Mouse (Mus musculus) large intestine, adult 2 months (tissue): Measurements from ENCODE around the gene Syde2. TPM values are rescaled to one million over a fixed set of nuclear protein-coding genes. Genes with fewer than 3 reads are reported as not detected.

Experiments
- DNase-seq: peaks from one replicate; pipeline ENCODE4 v3.0.0-alpha.2; 2012; ENCODE audit warnings: low read depth, low spot score
- WGBS: fragments of 180-500 bp; shearing (Covaris S2); methylation state at CpG from one replicate; pipeline ENCODE4 v1.1.7; 2018; 5-methylcytosine and 5-hydroxymethylcytosine counted together
- polyA plus RNA-seq: library from polyadenylated mRNA; depleted of rRNA; stranded (reverse); fragments of >200 nt; gene quantifications from 2 replicates; pipeline ENCODE4 v1.2.3, GENCODE M21; 2012

Gene Syde2
- polyA plus RNA-seq, 1 experiment, result 2.5 TPM

DNA sequence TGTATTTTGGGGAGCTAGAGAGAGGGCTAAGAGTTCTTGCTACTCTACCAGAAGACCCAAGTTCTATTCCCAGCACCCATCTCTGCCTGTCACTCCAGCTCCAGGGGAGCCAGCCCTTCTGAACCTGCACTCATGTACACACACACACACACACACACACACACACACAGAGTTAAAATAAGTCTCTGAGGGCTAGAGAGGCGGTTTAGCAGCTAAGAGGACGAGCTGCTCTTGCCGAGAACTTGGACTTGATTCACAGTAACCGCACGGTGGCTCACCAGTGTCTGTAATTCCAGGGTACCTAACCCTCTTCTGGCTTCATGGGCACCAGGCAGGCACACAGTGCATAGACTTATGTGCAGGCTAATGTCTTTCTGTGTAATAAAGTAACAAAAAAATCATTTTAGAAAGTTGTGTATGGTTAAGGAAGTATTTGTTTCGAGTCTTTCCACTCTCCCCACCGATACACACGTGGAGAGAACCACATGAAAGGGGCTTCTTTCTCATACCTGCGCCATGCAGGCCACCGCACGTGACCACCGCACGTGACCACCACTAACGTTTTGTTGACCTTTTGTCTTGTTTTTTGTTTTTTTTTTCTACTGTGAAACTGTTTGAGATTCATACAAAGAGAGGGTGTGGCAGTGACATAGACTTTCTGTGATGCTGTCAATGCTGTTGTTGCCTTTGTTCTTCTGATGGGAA, 16.8 kb downstream of the Syde2 start:
- WGBS, result 88% methylated on average over 14 of the region's 14 CpGs

DNA sequence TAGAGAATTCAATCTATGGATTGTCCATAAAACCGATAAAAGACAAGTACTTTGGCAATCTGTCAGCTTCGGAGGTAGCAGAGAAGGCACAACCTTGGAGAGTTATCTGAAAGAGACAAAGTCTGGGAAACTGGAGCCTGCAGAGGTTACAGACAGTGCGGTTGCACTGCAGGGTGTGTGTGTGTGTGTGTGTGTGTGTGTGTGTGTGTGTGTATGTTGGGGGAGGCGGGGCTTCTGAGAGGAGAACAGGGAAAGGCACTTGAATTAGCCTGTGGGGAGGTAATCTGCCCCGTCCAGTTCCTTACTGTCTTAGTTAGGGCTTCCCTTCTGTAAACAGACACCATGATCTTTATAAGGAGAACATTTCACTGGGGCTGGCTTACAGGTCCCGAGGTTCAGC, 20.2 kb downstream of the Syde2 start:
- no peak for DNase-seq
- 34% methylated on average over 6 of the region's 6 CpGs for WGBS

More for the DNA sequence above, 16.8 kb downstream of the Syde2 start:
- no peak for DNase-seq

DNA sequence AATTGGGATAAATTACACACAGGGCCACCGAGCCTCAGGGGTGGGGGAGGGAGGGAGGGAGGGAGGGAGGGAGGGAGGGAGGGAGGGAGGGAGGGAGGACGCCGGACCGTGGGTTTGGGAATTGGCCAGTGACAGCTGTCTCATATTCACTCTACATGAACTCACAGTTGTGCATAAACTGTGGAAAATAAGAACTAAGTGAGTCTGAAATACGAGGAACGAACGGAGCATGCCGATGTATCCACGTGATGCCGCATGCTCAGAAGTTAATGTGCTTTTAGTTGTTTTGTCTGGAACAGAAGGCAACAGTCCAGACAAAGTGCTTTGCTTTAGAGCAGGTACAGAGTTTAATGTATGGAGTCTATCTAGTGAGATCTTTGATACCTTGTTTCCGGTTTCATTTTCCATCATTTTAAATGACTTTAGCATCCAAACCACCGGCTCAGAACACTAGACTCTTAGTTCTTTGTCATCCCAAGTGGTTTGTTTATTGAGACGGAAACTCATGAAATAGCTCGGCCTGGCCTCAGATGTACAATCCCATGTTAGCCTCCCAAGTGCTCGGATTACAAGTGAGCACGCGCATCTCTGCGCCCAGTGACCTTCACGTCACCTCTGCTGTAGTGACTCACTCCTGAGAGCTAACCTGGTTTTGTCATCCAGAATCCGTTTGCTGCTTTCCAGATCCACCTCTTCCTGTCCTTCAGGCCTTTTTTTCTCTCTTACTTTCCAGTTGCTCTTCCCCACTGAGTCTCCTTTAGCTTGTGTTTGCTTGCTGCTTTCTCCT, 22.4 kb downstream of the Syde2 start:
- no peak for DNase-seq
- WGBS, result 61% methylated on average over 20 of the region's 20 CpGs

DNA sequence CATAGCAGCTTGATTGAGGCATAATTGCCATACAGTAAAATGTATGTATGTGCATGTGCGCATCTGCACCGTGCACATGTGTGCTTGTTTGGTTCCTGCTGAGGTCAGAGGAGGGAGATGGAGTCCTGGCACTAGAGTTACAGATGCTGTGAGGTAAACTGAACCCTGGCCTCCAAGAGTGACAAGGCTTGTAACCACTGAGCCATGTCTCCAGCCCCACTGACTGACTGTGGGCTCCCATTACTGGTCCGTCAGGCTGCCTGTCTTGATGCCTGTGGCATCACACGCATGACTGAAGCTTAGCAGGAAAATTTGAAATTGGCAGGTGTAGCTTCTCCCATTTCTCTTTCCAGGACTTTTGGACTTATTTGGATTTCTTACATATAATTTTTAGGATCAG, 23.1 kb downstream of the Syde2 start:
- 92% methylated on average over 4 of the region's 4 CpGs for WGBS
- no peak for DNase-seq

DNA sequence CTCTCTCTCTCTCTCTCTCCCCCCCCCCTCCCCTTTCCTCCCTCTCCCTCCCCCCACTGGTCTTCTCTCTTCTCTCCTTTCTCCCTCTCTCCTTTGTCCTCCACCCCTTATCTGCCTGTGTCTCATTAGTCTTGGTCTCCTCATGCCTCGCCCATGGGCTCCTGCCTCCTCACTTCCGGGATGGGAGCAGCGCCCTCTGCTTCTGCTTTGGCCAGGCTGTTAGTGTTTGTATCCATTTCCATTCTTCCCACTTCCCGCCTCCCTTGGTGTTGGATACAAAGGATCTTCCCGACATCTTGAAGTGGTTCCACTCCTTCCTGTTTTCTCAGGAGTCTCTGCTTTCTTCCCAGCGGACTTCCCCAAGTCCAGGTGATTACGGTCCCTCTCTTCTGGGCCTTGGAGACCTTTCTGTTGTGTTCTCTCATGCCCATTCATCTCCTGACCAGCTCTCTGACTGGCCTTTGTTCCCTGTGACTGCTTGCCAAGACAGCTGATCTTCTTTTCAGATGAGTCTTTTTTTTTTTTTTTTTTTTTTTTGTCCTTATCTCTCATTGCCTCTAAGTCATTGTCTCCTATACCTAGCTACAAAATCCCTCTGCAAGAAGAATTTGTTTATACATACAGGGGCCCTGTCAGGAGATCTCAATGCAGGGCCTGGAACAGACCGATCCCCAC, 24.0 kb downstream of the Syde2 start:
- no peak for DNase-seq
- 72% methylated on average over 8 of the region's 8 CpGs for WGBS

DNA sequence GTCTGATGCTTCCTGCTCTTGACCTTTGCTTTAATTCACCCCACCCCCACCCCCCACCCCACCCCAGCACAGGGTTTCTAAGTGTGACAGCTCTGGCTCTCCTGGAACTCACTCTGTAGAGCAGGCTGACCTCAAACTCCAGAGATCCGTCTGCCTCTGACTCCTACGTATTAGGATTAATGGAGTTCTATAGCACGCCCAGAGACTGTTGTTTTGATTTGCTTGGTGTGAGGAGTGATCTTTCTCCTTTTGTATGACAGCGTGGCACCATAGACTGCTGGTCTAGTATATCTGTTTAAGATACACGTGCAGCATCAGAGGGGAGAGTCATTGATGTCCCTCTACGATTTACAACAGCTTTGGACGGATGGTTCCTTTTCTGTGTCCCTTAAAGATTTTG, 25.8 kb downstream of the Syde2 start:
- 92% methylated on average over 7 of the region's 7 CpGs for WGBS
- no peak for DNase-seq

DNA sequence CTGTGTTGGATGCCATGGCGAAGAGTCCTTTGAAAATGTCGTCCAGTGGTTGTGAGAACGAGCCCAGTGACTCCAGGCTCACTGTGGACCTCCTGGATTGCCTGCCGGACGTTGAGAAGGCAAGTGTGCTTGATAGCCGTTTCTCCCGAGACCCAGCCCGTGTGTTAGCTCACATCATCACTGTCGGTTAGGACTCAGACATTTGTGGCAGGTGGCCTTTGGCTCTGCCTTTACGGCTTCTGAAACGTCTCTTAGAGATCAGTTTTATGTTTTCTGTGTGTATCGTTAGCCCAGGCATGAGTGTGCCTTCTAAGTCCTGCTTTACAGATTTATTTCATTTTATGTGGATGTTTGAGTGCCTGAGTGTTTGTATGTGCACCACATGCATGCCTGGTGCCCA, 26.7 kb downstream of the Syde2 start:
- WGBS, result 94% methylated on average over 12 of the region's 12 CpGs

DNA sequence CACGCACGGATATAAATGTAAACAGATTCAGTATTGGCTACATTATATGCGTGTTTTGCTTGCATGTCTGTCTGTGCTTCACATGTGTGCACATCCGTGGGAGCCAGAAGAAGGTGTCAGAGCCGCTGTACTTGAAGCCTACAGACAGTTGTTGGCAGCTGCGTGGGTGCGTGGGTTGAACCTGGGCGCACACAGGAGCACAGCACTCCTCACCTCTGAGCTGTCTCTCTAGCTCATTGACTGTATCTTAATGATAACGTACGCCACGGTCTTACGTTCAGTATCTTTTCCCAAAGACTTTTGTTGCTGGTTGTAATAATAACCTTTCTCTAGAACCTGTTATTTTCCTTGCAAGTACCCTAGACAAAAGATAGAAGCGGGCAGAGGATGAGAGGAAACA, 29.3 kb downstream of the Syde2 start:
- no peak for DNase-seq
- WGBS, result 90% methylated on average over 13 of the region's 13 CpGs

More for the DNA sequence above, 26.7 kb downstream of the Syde2 start:
- no peak for DNase-seq

DNA sequence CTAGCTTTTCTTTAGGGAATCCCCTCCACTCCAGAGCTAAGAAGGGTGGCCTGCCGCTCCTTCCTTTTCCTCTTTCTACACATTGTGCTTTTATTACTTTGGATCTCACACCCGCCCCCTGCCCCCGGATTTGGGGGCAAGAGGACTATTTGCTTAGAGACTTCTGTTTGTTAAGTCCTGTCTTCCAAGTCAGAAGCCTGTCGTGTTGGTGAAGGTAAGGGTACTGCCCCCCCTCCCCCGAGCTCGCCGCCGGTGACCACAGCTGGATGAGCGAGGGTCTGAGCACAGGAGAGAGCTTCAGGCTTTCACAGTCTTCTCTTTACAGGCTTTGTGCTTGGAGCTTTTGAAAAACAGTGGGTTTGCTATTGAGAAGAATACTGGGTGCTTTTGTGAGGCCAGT, 29.9 kb downstream of the Syde2 start:
- no peak for DNase-seq
- 71% methylated on average over 9 of the region's 9 CpGs for WGBS

DNA sequence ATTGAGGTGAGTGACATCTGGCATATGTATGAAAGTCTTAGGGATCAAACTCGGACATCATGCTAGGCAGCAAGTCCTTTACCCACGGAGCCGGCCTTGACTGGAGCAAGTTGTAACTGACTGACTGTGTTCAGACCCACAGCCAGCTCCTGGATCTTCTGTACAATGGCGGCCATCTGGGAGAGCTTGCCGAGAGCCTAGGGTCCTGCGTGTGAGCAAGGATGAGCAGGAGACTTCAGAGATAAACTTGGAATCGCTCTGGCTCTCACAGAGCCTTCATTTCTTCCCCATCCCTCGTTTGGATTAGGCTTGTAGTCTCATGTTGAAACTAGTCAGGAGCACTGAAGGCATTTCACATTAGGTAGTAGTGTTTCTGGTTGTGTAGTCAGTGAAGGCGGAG, 34.6 kb downstream of the Syde2 start:
- no peak for DNase-seq
- WGBS, result 94% methylated on average over 9 of the region's 9 CpGs

DNA sequence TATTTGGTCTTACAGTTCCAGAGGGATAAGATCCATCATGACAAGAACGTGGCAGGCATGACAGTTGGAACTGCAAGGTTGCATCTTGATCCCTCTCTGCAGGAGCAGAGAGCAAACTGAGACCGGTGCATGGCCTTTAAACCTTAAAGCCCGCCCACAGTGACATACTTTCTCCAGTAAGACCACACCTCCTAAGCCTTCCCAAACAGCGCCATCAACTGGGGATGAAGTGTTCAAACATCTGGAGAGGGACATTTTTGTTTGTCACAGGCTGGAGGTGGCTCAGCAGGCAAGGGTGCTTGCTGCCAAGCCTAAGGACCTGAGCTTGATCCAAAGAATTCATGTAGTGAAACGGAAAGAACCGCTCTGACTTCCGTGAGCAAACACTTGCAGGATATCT, 37.1 kb downstream of the Syde2 start:
- WGBS, result 88% methylated on average over 7 of the region's 7 CpGs
- DNase-seq, result no peak

DNA sequence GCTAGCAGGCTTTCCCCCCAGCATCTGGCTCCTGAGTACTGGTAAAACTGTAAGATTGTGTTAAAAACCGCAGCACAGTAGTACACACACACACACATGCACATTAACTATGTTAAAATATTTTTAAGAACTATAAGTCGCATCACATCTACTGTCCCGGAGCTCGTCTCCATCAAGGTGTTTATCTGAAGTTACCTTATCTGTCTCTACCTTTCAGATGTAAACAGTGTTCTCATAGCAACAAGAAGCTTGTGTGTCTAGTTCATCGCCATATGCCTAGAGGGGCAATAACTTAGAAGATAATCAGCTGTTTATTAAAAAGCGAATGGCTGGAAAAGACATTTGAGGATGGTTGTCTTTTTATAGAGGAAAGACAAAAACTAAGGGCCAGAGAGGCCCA, 37.8 kb downstream of the Syde2 start:
- no peak for DNase-seq
- whole genome bisulfite sequencing, result 91% methylated on average over 6 of the region's 6 CpGs

DNA sequence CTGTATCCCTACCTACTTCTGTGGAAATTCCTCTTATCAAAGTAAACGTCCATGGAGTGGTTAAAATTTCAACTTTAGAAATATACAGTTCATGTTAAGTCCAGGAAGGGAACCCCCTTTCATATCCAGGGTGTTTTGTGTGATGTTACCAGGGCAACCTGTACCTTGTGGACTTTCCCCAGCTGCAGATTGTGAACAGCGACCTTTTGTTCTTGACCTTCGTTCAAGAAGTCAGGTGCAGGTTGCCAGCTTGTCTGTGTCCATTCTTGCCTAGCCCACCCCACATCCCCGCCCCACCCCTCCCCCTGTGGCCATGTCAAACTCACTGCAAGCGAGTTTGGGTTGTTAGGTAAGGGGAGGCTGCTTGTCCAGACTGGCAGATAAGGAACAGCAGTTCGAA, 39.4 kb downstream of the Syde2 start:
- no peak for DNase-seq
- 16% methylated on average over 6 of the region's 6 CpGs for WGBS

DNA sequence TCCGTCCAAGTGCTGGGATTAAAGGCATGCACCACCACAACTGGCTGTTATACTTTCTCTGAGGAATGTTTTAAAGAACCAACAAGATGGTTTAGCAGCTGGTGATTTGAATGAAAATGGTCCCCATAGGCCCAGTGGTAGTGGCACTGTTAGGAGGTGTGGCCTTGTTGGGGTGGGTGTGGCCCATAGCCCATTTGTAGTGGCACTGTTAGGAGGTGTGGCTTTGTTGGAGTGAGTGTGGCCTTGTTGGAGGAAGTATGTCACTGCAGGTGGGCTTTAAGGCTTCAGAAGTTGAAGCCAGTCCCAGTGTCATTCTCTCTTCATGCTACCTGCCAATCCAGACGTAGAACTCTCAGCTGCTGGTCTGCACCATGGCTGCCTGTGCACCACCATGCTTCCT, 40.7 kb downstream of the Syde2 start:
- 97% methylated on average over 2 of the region's 2 CpGs for WGBS
- DNase-seq, result no peak

DNA sequence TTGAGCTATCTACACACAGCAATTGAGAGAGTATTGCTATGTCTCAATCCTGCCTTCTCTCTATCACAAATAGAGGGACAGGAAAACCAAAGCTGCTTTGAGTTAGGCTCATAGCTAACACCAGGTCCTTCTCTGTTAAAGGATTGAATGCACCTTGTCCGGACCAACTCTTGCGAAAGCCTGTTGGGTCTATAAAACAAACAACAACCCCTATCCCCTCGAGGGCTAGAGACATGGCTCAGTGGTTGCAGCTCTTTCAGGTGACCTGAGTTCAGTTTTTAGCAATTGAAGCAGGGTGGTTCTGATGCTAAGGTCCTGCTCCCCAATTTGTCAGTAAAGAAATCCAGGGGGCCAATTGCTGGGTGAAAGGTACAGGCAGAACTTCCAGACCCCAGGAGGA, 41.6 kb downstream of the Syde2 start:
- no peak for DNase-seq
- WGBS, result 63% methylated on average over 3 of the region's 3 CpGs

DNA sequence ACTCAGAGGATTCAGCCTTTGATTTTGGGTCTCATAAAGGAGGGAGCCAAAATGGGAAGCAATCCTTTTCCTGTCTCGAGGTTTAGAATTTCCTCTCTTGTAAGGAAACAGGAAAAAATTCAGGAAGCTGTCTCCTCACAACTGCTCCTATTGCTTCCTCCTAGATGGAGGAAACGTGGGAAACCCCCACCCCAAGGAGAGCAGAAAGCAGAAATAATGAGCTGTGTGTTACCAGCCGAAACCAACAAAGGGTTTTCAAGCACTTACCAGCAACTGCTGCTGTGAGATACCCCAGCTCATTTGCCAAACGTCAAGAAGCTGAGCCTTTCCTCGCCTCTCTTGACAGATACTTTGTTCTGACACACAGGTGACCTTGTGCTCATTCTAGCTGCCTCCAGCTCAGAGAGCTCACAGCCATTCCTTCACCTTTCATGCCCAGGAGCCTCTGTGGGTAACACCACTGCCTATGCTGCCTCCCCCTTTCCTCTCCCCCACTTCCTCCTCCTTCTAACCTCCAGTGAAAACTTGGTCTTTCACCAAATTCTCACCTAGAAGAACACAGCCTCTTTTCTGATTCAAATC, 42.7 kb downstream of the Syde2 start:
- WGBS, result 41% methylated on average over 5 of the region's 5 CpGs
- no peak for DNase-seq

DNA sequence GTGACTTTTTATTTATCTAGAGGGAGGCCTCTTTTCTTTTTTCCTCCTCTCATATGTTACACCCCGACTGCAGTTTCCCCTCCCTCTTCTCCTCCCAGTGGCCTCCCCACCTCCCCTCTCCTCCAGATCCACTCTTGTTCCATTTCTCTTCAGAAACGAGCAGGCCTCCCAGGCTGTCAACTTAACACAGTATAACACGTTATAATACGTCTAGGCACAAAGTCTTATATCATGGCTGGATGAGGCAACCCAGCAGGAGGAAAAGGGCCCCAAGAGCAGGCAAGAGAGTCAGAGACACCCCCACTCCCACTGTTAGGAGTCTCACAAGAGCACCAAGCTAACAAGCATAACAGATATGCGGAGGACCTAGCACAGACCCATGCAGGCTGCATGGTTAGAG, 45.3 kb downstream of the Syde2 start:
- 87% methylated on average over 5 of the region's 5 CpGs for WGBS
- no peak for DNase-seq

DNA sequence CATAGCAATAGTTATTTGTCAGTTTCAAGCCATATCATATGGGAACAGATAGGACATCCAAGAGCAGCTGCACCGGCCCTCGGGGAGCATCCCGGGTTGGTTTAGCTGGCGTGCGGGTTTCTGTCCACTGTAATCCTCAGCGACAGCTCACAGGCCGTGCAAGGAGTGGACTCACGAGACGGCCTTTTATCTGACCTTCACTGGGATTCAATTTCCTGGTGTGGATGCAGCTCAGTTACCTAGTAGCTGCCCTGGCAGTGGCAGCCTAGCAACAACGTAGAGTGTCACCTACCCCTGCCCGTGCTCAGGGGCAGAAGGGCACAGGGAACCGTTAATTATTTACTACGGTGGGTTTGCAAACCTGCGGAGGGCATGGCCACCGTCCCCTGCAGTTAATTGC, 50.2 kb downstream of the Syde2 start:
- no peak for DNase-seq

DNA sequence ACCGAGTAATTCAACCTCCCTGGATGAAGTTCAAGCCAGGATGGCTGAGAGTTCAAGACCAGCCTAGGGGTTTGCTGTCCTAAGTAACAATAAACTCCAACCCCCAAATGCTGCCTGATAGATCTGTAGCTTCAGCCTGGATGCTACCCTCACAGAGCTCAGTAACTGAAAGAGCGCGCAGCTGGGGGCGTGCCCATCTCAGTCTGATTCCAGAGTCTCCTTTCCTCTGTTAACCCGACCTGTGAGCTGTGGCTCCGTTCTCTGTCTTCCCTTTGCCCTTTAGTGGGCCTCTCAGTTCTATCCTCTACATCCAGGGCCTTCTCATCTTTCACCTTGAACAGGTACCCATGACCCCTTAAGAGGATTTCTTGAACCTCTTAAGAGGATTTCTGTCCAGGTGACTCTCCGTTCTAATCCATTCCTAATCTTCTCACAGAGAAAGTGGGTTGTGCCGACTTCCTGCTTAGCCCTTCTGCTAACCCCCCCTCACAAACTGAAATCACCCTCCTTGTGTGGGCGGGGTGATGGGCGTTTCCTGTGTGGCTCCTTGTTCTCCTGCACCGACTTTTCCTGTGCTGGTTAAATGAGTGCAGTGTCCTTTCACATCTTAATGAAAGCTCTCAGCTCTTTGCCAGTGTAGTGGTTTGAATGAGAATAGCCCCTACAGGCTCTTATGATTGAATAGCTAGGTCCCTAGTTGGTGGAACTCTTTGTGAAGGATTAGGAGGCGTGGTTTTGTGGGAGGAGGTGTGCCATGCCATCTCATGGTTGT, 51.6 kb downstream of the Syde2 start:
- 56% methylated on average over 12 of the region's 12 CpGs for WGBS

More for the DNA sequence above, 50.2 kb downstream of the Syde2 start:
- WGBS, result 32% methylated on average over 15 of the region's 15 CpGs

DNA sequence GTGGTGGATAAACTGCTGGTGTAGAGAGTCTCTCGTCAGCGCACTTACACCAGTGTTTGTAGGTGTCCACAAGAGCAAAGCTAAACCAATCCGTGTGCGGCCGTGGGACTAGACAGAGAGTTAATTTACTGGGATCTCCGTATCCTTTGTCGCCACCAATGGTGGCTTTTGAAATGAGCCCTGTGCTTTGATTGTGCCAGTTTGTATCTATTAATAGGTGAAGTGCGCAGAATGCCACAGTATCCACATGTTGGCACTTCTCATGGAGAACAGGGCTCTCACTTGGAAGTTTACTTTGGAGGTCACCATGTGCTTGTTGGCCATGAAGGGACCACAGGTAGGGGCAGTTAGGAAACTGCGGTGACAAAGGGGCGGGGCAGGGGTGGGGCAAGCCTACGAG, 53.7 kb downstream of the Syde2 start:
- DNase-seq, result no peak

More for the DNA sequence above, 51.6 kb downstream of the Syde2 start:
- DNase-seq, result no peak

More for the DNA sequence above, 53.7 kb downstream of the Syde2 start:
- WGBS, result 84% methylated on average over 11 of the region's 11 CpGs
